Mouse (Mus musculus): ENCODE data around the gene Abhd17a. TPM values are rescaled to one million over a fixed set of nuclear protein-coding genes. Genes with fewer than 3 reads are reported as not detected.
"Not testable (repeated sequence)": the region's sequence is repeated elsewhere in the genome, so short reads cannot be mapped to it uniquely, and the experiment has no call there.

Gene Abhd17a
- polyA plus RNA-seq, 1 experiment from 2014 or later: 89.6 TPM

DNA sequence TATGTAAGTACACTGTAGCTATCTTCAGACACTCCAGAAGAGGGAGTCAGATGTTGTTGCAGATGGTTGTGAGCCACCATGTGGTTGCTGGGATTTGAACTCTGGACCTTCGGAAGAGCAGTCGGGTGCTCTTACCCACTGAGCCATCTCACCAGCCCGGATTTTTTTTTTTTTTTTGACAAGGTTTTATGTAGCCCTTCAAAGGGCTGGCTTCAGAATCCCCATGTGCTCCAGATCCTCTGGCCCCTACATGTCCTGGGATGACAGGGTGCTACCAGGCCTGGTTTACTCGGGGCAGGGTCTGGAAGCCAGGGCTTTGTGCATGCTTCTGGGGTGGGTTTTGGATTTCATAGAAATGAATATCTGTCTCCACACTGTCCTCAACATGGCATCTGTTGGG, 15.6 kb upstream of the Abhd17a start, which contains the start of gene Gm49322:
TSS of gene Gm49322 (plus strand) at position 301 of the 400 bp plus-strand sequence.
- WGBS: 94% methylated on average over 4 of the region's 4 CpGs
- Histone ChIP-seq H3K36me3 (replicated peaks) (peaks cover 47% of the 10 kb centered on the region), H3K4me1 (peaks cover 23% of the 10 kb centered on the region)
- H3K9ac ChIP-seq; H3K4me2 ChIP-seq; H3K4me3 ChIP-seq (replicated peaks); ATAC-seq (ENCODE audit: low FRiP score); H3K27me3 ChIP-seq; H3K27ac ChIP-seq; H3K9me3 ChIP-seq: not testable (repeated sequence)

DNA sequence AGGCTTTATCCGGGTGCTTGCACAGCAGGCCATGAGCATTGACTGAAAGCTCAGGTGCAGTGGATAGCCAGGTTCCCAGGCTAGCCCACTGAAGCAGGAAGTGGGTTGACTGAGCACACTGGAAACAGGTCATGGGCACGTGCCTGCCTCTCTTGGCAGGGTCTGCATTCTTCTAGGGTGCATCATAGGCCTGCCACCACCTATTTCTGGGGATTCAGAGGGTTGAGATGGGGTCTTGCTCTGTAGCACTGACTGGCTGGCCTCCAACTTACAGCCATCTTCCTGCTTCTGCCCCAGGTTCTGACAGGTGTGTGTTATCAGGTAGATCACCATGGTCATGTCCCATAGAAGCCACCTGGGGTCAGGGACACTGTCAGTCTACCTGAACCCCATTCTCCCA, 14.8 kb upstream of the Abhd17a start:
- Histone ChIP-seq H3K9me3 (no peaks in the 10 kb centered on the region), H3K4me3 (replicated peaks) (no peak overlapping the region), H3K9ac (no peak overlapping the region), H3K4me1 (peaks cover 23% of the 10 kb centered on the region), H3K36me3 (replicated peaks) (peaks cover 39% of the 10 kb centered on the region), H3K27me3 (no peaks in the 10 kb centered on the region), H3K4me2 (no peak overlapping the region), H3K27ac (no peak overlapping the region)
- ATAC-seq (ENCODE audit: low FRiP score): no peak
- WGBS: 85% methylated on average over 2 of the region's 2 CpGs

DNA sequence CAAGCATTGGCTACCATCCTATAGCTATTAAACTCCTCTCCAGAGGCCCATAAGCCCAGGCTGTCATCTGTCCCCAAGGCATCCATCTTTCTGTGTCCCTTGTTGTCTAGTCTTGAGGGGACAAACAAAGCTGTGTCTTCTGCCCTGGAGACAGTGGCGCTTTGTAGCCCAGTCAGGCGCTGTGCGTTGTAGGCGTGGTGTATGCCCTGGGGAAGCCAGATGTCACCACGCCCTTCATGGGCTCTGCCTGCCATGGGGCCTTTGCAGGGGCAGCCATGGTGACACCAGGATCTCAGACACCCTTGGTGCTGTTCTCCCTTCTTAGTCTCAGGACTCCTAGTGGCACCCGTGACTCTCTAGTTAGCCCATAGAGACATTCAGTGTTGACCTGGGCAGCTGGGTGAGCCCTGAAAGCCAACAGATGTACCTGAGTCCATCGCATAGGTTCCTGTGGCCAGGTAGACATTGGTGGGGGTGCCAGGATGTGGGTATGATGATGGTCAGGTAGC, 13.9 kb upstream of the Abhd17a start:
- 86% methylated on average over 7 of the region's 7 CpGs for WGBS
- H3K27ac ChIP-seq: peak overlapping the region; percentile 86; the same call in 1 of the 2 replicates

DNA sequence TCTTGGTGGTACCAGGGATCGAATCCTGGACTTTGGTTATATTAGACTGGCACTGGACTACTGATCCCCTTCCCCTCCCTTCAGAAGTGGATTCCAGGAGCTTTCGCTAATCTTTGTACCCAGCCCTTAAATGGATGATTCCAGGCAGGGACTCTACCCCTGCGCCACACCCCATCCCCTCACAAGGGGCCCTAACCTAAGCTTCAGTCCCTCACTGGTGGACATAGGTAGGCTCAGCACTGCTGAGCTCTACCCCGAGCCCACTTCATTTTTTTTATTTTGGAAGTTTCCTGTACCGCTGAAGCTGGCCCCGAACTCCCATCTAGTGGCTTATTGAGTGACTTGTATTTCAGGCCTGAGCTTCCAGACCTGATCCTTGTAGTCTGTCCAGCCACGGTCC, 13.2 kb upstream of the Abhd17a start:
- H3K4me1 ChIP-seq: peaks cover 23% of the 10 kb centered on the region
- peak overlapping the region; percentile 95 for H3K4me2 ChIP-seq
- peak; percentile 13; the same call in 1 of the 2 replicates for ATAC-seq (ENCODE audit: low FRiP score)
- no peaks in the 10 kb centered on the region for H3K27me3 ChIP-seq
- H3K4me3 ChIP-seq (replicated peaks): peak overlapping the region; percentile 73
- no peaks in the 10 kb centered on the region for H3K9me3 ChIP-seq
- H3K27ac ChIP-seq: peak overlapping the region; percentile 86
- 35% methylated on average over 7 of the region's 7 CpGs for WGBS
- H3K36me3 ChIP-seq (replicated peaks): peaks cover 23% of the 10 kb centered on the region
- H3K9ac ChIP-seq: peak overlapping the region; percentile 66

More for the DNA sequence above, 13.9 kb upstream of the Abhd17a start:
- H3K36me3 ChIP-seq (replicated peaks): peaks cover 30% of the 10 kb centered on the region
- H3K4me3 ChIP-seq (replicated peaks): peak overlapping the region; percentile 73
- H3K4me1 ChIP-seq: peaks cover 23% of the 10 kb centered on the region
- H3K4me2 ChIP-seq: peak overlapping the region; percentile 95
- H3K9me3 ChIP-seq: no peaks in the 10 kb centered on the region
- H3K27me3 ChIP-seq: no peaks in the 10 kb centered on the region
- no peak for ATAC-seq (ENCODE audit: low FRiP score)
- H3K9ac ChIP-seq: peak overlapping the region; percentile 66

DNA sequence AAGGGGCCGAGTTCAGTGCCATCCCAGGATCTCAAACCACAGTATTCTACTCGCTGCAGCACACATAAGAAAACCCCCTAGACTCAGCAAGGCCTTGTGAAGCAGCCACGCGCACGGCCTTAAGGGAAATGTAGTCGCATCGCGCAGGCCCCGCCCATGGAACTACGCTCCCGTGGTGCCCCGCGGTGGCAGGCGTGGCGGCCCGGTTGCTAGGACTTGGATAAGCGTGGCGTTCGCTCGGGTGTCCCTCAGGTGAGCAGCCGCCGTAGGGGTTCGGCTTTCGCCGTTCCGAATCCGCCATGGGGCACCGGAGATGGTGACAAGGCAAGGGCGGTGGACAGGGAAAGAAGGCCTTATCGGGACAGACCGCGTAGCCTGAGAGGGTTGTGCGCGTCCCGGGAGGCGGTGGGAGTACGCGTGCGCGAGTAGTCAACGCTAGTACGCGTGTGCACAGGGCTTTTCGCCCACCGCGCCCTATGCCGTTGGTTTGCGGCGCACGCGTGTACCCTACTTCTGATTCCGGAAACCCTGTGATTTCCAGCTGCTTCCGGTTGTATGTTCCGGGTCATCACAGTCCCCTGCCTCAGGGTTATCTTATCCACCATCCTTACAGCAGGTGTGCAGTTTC, 12.7 kb upstream of the Abhd17a start, which contains the start of the genes Scamp4 and Adat3:
TSS of gene Scamp4 (plus strand) at position 175 of the 628 bp plus-strand sequence.
TSS of gene Adat3 (plus strand) at position 183 of the 628 bp plus-strand sequence.
- peak within 1 kb of the TSS; percentile 66 for H3K9ac ChIP-seq
- H3K36me3 ChIP-seq (replicated peaks): peaks cover 18% of the 10 kb centered on the region
- H3K4me2 ChIP-seq: peak within 1 kb of the TSS; percentile 95

DNA sequence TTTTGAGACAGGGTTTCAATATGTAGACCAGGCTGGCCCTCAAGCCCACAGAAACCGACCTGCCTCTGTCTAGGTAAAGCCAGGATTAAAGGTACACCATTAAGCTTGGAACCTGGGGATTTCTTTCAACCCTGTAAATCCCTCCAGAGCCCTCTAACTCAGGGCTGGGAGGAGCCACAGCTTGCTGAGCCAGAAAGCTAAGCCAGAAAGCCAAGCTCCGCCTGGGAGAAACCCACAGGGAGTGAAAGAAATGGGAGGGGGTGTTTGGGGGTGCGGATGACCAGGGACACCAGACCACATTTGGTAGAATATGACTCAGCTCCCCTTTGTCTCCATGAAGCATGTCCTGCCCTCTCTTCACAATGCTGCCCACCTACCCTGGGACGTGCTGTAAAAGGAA, 6.2 kb upstream of the Abhd17a start:
- Histone ChIP-seq H3K4me1 (no peaks in the 10 kb centered on the region), H3K4me3 (replicated peaks) (no peak overlapping the region), H3K36me3 (replicated peaks) (no peaks in the 10 kb centered on the region), H3K4me2 (no peak overlapping the region), H3K27ac (no peak overlapping the region), H3K9ac (no peak overlapping the region), H3K9me3 (no peaks in the 10 kb centered on the region), H3K27me3 (peaks cover 9% of the 10 kb centered on the region; the same call in 1 of the 2 replicates)
- ATAC-seq (ENCODE audit: low FRiP score): no peak
- 35% methylated on average over 4 of the region's 4 CpGs for WGBS

More for the DNA sequence above, 12.7 kb upstream of the Abhd17a start, which contains the start of the genes Scamp4 and Adat3:
- Histone ChIP-seq H3K4me1 (peaks cover 23% of the 10 kb centered on the region), H3K27ac (peak within 1 kb of the TSS; percentile 86), H3K4me3 (replicated peaks) (peak within 1 kb of the TSS; percentile 73), H3K27me3 (no peaks in the 10 kb centered on the region), H3K9me3 (no peaks in the 10 kb centered on the region)
- under 1% methylated on average over 54 of the region's 54 CpGs for WGBS
- ATAC-seq (ENCODE audit: low FRiP score): peak; percentile 97

DNA sequence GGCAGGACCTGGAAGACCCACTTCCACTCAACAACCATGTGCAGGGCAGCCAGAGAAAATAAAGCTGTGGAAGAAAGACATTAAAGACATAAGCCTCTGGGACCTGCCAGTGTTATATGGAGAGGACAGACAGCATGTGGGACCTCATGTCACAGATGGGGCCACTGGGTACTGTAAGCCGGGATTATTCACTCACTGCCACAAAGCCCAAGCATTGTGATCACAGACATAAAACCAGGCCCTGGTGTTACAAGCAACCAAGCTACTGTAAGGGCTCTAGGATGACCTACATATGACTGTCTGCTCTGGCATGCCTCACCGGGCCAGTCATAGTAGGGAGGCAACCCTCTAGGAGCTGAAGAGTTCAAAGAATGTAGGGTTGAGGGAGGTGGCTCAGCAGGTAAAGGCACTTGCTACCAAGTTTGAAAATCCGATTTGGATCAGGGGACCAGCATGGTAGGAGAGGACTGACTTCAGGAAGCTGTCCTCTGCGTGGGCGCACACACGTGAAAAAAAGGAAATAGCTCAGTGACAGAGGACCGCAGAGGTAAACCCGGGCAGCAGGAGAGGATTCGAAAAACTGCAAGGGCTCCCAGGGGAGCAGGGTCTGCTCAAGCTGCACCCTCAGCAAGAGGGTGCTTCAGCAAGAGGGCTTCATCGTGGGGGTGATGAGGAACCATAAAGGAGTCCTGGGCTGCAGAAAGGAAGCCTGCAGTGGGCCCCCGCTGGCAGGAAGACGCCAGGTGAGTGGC, 838 bp downstream of the Abhd17a start:
- peaks cover 22% of the 10 kb centered on the region for H3K36me3 ChIP-seq (replicated peaks)
- H3K4me2 ChIP-seq: peak overlapping the region; percentile 98
- H3K27me3 ChIP-seq: no peaks in the 10 kb centered on the region
- peak overlapping the region; percentile 86 for H3K9ac ChIP-seq
- no peaks in the 10 kb centered on the region for H3K9me3 ChIP-seq
- no peak; the same call in 1 of the 2 replicates for ATAC-seq (ENCODE audit: low FRiP score)
- peak overlapping the region; percentile 88 for H3K4me3 ChIP-seq (replicated peaks)
- 0 out of 2 replicates have a peak overlapping the region, but pooled peaks have one; percentile 37 for H3K27ac ChIP-seq
- 21% methylated on average over 12 of the region's 12 CpGs for WGBS
- H3K4me1 ChIP-seq: peaks cover 25% of the 10 kb centered on the region

DNA sequence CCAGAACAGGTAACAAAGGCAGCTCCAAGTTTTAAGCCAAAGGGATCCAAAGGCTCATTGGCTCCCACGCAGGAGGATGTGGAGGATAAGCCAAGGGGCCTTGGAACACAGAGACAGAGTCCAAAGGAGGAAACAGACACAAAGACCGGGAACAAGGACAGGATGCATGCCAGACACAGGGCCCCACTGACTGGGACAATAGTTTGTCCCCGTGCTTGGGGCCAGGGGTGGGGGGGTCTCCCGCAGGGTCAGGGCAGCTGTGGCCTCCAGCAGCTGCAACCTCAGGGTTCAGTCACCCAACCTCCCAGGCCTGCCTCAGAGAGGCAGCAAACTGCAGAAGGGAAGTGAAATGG, 2.9 kb downstream of the Abhd17a start:
- ATAC-seq (ENCODE audit: low FRiP score): no peak
- WGBS: 45% methylated on average over 4 of the region's 4 CpGs
- peaks cover 35% of the 10 kb centered on the region for H3K36me3 ChIP-seq (replicated peaks)
- H3K9ac ChIP-seq: no peak overlapping the region
- peaks cover 25% of the 10 kb centered on the region for H3K4me1 ChIP-seq
- H3K27ac ChIP-seq: no peak overlapping the region
- H3K27me3 ChIP-seq: no peaks in the 10 kb centered on the region
- no peak overlapping the region for H3K4me2 ChIP-seq
- no peak overlapping the region for H3K4me3 ChIP-seq (replicated peaks)
- no peaks in the 10 kb centered on the region for H3K9me3 ChIP-seq

DNA sequence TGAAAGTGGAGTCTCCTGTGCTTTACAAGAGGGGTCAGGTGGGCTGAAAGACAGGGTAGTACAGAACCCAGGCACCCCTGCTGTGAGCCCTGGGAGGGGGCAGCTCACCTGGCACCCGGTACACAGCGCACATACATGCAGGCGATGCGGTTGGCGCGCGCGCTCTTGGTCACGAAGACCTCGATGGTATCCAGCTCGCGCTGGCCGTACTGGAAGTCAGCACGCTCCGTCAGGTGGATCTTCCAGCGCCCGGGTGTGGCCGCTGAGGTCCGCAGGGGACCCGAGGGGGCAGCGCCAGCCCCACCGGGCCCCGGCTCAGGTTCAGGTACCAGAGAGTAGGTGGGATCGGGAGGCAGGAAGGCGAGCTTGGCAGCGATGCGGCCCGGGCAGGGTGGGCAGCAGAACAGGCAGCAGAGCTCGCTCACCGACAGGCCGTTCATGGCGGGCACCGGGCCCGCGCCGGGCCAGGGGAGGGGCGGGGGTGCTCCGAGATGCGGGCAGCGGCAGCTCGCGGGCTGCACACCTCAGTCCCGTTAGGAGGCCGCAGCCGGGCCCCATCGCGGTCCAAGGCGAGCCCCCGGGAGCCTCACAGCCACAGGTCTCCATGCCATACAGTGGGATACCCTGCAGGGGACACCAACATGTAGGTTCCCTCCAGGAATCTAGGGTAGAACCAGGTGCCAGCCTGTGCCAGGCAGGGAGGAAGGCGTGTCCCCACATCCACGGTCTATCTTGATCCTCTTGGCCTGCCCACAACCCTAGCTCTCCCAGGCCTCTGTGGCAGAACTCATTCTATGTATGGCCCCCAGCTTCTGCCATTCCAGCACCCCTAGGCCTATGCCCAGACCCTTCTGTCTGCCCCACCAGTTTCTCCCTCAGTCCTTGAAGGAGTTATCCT, 3.5 kb downstream of the Abhd17a start:
- Histone ChIP-seq H3K27ac (no peak overlapping the region), H3K4me1 (peaks cover 25% of the 10 kb centered on the region), H3K4me3 (replicated peaks) (no peak overlapping the region), H3K9me3 (no peaks in the 10 kb centered on the region), H3K27me3 (no peaks in the 10 kb centered on the region), H3K9ac (no peak overlapping the region), H3K36me3 (replicated peaks) (peaks cover 35% of the 10 kb centered on the region), H3K4me2 (no peak overlapping the region)
- WGBS: 93% methylated on average over 36 of the region's 51 CpGs
- no peak for ATAC-seq (ENCODE audit: low FRiP score)

DNA sequence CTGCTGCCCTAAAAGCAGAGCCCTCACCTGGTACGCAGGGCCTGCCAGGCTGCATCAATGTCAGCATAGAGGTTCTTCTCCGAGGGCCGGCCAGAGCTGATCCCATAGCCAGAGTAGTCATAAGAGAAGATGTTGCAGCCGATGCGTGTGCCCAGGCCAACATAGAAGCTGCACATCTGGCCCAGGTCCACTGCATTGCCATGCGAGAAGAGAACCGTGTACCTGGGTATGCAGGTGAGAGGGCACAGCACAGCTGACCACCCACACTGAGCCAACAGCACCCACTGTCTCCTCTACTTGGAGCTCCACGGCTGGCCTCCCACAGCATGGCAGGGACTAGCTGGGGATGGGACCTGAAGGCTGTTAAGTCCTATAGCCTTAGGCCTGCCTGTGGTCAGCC, 4.6 kb downstream of the Abhd17a start:
- Histone ChIP-seq H3K4me3 (replicated peaks) (no peak overlapping the region), H3K9me3 (no peaks in the 10 kb centered on the region), H3K4me2 (no peak overlapping the region), H3K27ac (no peak overlapping the region), H3K36me3 (replicated peaks) (peaks cover 35% of the 10 kb centered on the region), H3K4me1 (peaks cover 25% of the 10 kb centered on the region), H3K27me3 (no peaks in the 10 kb centered on the region), H3K9ac (no peak overlapping the region)
- ATAC-seq (ENCODE audit: low FRiP score): no peak
- WGBS: 98% methylated on average over 8 of the region's 8 CpGs

DNA sequence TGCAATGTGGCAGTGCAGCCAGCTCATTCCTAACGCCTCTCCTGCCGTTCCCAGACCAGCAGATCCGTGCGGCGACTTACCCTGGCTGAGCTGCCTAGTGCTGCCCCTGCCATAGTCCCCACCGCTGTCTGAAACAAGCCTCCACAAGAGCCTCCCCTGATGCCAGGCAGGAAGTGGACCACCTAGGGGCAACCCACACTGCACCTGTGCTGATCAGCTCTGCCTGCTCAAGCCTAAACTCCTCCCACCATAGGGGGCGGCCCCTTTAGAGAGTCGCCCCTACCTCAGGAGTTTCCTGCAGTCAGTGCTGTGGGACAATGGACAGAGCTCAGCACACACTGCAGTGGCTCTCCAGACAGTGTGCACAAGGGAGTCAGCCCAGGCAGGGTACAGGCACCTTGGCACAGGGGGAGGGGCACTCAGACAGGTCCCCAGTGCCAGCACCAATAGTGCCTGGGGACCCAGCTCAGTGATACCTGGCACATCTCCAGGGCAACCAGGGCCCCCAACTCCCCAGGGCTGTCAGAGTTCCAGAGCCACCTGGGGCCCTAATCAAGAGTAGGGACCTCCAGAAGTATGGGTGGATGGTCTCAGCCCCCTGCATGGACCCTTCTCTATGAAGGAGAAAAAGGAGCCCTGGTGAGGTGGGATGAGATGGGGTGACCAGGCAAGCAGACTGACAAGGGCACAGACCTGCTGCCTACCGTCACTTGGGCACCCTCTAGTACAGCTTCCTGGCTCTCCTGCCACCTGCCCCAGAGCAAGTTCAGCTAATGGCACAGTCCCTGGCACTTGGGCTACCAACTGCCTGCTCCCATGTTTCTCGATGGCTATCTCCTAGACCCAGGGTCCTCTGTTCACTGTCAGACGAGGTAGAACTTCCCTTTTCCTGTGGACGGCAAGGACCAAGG, 5.2 kb downstream of the Abhd17a start:
- Histone ChIP-seq H3K36me3 (replicated peaks) (peaks cover 35% of the 10 kb centered on the region), H3K27ac (0 out of 2 replicates have a peak overlapping the region, but pooled peaks have one; percentile 0), H3K4me2 (no peak overlapping the region), H3K9me3 (no peaks in the 10 kb centered on the region), H3K9ac (no peak overlapping the region), H3K27me3 (no peaks in the 10 kb centered on the region), H3K4me3 (replicated peaks) (no peak overlapping the region), H3K4me1 (peaks cover 25% of the 10 kb centered on the region)
- no peak for ATAC-seq (ENCODE audit: low FRiP score)
- WGBS: 74% methylated on average over 12 of the region's 12 CpGs
